Mouse (Mus musculus): ENCODE measurements around the gene Ptgis.

DNA sequence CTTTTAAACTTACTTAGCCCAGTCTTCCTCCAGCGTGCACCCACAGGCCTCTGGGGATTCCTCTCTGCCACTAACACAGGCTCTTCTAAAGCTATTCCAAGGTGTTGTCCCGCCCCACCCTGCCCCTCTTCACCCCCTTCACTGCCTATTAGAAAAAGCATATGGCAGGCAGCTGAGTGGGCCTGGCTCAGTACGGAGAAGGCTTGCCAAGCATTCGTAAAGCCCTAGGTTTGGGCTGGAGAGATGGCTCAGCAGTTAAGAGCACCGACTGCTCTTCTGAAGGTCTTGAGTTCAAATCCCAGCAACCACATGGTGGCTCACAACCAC, 7.4 kb downstream of the Ptgis start:
- no peak for TF ChIP-seq CTCF (IDR thresholded peaks at IDR 0.05; ENCODE audit: control insufficient read depth, insufficient read depth, insufficient replicate concordance, low read depth, low read length)
- TF ChIP-seq POLR2A (IDR thresholded peaks at IDR 0.05; ENCODE audit: control insufficient read depth, low read depth, low read length) = no peak

Data from testis, adult 2 months (tissue).